In the genomic region with DNA sequence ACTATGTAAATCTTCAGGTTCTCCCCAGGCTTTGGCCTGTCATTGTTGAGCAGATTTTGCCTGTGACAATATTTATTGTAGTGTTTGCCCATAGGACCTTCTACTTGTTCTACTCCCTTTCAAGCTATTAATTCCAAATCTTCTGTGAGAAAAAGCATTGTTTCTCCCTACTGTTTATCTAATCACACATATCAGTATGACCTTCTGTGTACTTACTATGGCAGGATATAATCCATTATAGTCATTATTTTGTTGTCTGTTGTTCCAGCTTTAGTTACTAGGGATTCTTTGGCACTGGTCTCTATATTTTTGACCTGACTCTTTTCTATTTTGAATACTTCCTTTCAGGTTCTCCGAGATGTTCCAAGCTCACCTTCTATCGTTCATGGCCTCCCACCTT, we compare ENCODE assay signal across 35 mouse cellular contexts. TPM values are rescaled to one million over a fixed set of nuclear protein-coding genes. Genes with fewer than 3 reads are reported as not detected.
"Had no signal": no experiment of that assay in that cellular context is flagged by ENCODE, and none has a peak within 500 bp of the region (broad histone marks: within the 10 kb centered on the region; RNA-seq: fewer than 3 reads in every experiment).

No protein-coding gene starts in this region.

- H3K4me1 ChIP-seq: limb, embryonic 15.5 days; lung, embryonic 15.5 days; megakaryocyte, embryonic 14.5 days; midbrain, embryonic 12.5 days; midbrain, embryonic 13.5 days; midbrain, embryonic 15.5 days; neural tube, embryonic 12.5 days had no signal

- ATAC-seq: liver, embryonic 12.5 days; liver, postnatal 0 days; midbrain, embryonic 13.5 days; midbrain, embryonic 15.5 days; midbrain, embryonic 16.5 days had no signal

- H3K4me2 ChIP-seq: limb, embryonic 12.5 days; limb, embryonic 13.5 days; limb, embryonic 15.5 days; liver, embryonic 11.5 days; liver, embryonic 12.5 days; liver, embryonic 13.5 days; liver, embryonic 15.5 days; lung, embryonic 14.5 days; lung, embryonic 15.5 days; midbrain, embryonic 11.5 days; midbrain, embryonic 12.5 days; midbrain, embryonic 13.5 days; midbrain, embryonic 15.5 days; neural tube, embryonic 12.5 days had no signal

- H3K4me3 ChIP-seq: left cerebral cortex, adult 2 months; limb, embryonic 10.5 days; limb, embryonic 12.5 days; limb, embryonic 13.5 days; limb, embryonic 15.5 days; liver, embryonic 12.5 days; liver, embryonic 13.5 days; liver, embryonic 15.5 days; lung, embryonic 15.5 days; megakaryocyte, embryonic 14.5 days; midbrain, embryonic 10.5 days; midbrain, embryonic 12.5 days; midbrain, embryonic 13.5 days; midbrain, embryonic 15.5 days; myocyte; neural tube, embryonic 12.5 days had no signal

- H3K9me3 ChIP-seq: limb, embryonic 10.5 days; limb, embryonic 12.5 days; limb, embryonic 13.5 days; limb, embryonic 15.5 days; liver, embryonic 12.5 days; liver, embryonic 13.5 days; liver, embryonic 15.5 days; lung, embryonic 15.5 days; megakaryocyte, embryonic 14.5 days; midbrain, embryonic 10.5 days; midbrain, embryonic 12.5 days; midbrain, embryonic 13.5 days; midbrain, embryonic 15.5 days; neural tube, embryonic 12.5 days had no signal

- H3K27me3 ChIP-seq: limb, embryonic 12.5 days; limb, embryonic 13.5 days; limb, embryonic 15.5 days; liver, embryonic 12.5 days; liver, embryonic 13.5 days; liver, embryonic 15.5 days; lung, embryonic 15.5 days; midbrain, embryonic 12.5 days; midbrain, embryonic 13.5 days; midbrain, embryonic 15.5 days; neural tube, embryonic 12.5 days had no signal

- H3K9ac ChIP-seq: limb, embryonic 12.5 days; limb, embryonic 13.5 days; limb, embryonic 15.5 days; liver, embryonic 12.5 days; liver, embryonic 13.5 days; liver, embryonic 14.5 days; liver, embryonic 15.5 days; liver, postnatal 0 days; lung, embryonic 14.5 days; lung, embryonic 15.5 days; midbrain, embryonic 12.5 days; midbrain, embryonic 13.5 days; midbrain, embryonic 15.5 days; neural tube, embryonic 12.5 days had no signal

- H3K36me3 ChIP-seq: limb, embryonic 10.5 days; limb, embryonic 13.5 days; liver, embryonic 12.5 days; liver, embryonic 13.5 days; liver, embryonic 15.5 days; lung, embryonic 15.5 days; midbrain, embryonic 10.5 days; midbrain, embryonic 12.5 days; midbrain, embryonic 13.5 days; midbrain, embryonic 15.5 days; neural tube, embryonic 12.5 days had no signal

- H3K27ac ChIP-seq: left cerebral cortex, adult 2 months; limb, embryonic 10.5 days; limb, embryonic 12.5 days; limb, embryonic 13.5 days; limb, embryonic 15.5 days; liver, embryonic 12.5 days; liver, embryonic 13.5 days; liver, embryonic 14.5 days; liver, embryonic 15.5 days; lung, embryonic 15.5 days; macrophage; midbrain, embryonic 10.5 days; midbrain, embryonic 12.5 days; midbrain, embryonic 13.5 days; midbrain, embryonic 15.5 days; neural tube, embryonic 12.5 days had no signal

- DNase-seq: left cerebral cortex, postnatal 4 days; liver; liver, embryonic 13.5 days; liver, postnatal 0 days; lung, adult 18-20 months; lung, adult 2 months; lung, embryonic 14.5 days; lung, postnatal 14 days; lung, postnatal 36 days; lung, postnatal 4 days; midbrain, embryonic 14.5 days had no signal

RNA-seq across cellular contexts. Expression of gene Cyp26b1, which starts 32.7 kb away (rescaled TPM):
- total RNA-seq: megakaryocyte progenitor cell, adult 5-6 weeks; megakaryocyte, adult 5-6 weeks; megakaryocyte-erythroid progenitor cell, adult 5-6 weeks; monocyte, adult 5-6 weeks had no signal
